Mouse (Mus musculus): Measurements from ENCODE around the gene Gde1. TPM values are rescaled to one million over a fixed set of nuclear protein-coding genes. Genes with fewer than 3 reads are reported as not detected.

Gde1 gene
- total and polyA plus RNA-seq, 2 experiments from 2014 or later: 73.2 to 164 TPM

- Histone ChIP-seq H3K27ac (ENCODE audit: low read depth) (no peak overlapping the region), H3K9me3 (replicated peaks; ENCODE audit: control insufficient read depth, low read length) (no peaks in the 10 kb centered on the region), H3K4me2 (ENCODE audit: low read depth, low read length) (no peak overlapping the region), H3K4me1 (ENCODE audit: control insufficient read depth, insufficient read depth) (no peaks in the 10 kb centered on the region), H3K4me3 (ENCODE audit: low read depth, low read length) (no peak overlapping the region), H3K9ac (replicated peaks; ENCODE audit: low read depth, low read length) (no peak overlapping the region), H3K27me3 (ENCODE audit: control insufficient read depth, insufficient read depth, low read length) (no peaks in the 10 kb centered on the region), H3K36me3 (replicated peaks; ENCODE audit: control insufficient read depth, insufficient read depth, low read length) (peaks cover 37% of the 10 kb centered on the region)
- 83% methylated on average over 3 of the region's 3 CpGs for WGBS
- TF ChIP-seq EP300 (IDR thresholded peaks at IDR 0.05; ENCODE audit: low read depth) (no peak), CTCF (IDR thresholded peaks at IDR 0.05; ENCODE audit: low read depth) (no peak)
- ATAC-seq (ENCODE audit: insufficient read depth, low read depth) (no peak), DNase-seq (ENCODE audit: low spot score) (no peak)
Observed at GRCm38 (mm10) chr7:118731781-118732180, 26.2 kb upstream of the Gde1 start.

- no peaks in the 10 kb centered on the region for H3K9me3 ChIP-seq (replicated peaks; ENCODE audit: control insufficient read depth, low read length)
- H3K36me3 ChIP-seq (replicated peaks; ENCODE audit: control insufficient read depth, insufficient read depth, low read length): peaks cover 52% of the 10 kb centered on the region
- H3K4me1 ChIP-seq (ENCODE audit: control insufficient read depth, insufficient read depth): no peaks in the 10 kb centered on the region
- no peak overlapping the region for H3K9ac ChIP-seq (replicated peaks; ENCODE audit: low read depth, low read length)
- no peaks in the 10 kb centered on the region for H3K27me3 ChIP-seq (ENCODE audit: control insufficient read depth, insufficient read depth, low read length)
- no peak overlapping the region for H3K4me3 ChIP-seq (ENCODE audit: low read depth, low read length)
- H3K27ac ChIP-seq (ENCODE audit: low read depth): no peak overlapping the region
- 85% methylated on average over 13 of the region's 13 CpGs for WGBS
- TF ChIP-seq CTCF (IDR thresholded peaks at IDR 0.05; ENCODE audit: low read depth) (no peak), EP300 (IDR thresholded peaks at IDR 0.05; ENCODE audit: low read depth) (no peak)
- no peak for DNase-seq (ENCODE audit: low spot score)
- no peak for ATAC-seq (ENCODE audit: insufficient read depth, low read depth)
- H3K4me2 ChIP-seq (ENCODE audit: low read depth, low read length): no peak overlapping the region
Observed at GRCm38 (mm10) chr7:118728846-118729587, 23.4 kb upstream of the Gde1 start.

GRCm38 (mm10) chr7:118725459-118725858 is 19.9 kb upstream of the Gde1 start:
- no peaks in the 10 kb centered on the region for H3K4me1 ChIP-seq (ENCODE audit: control insufficient read depth, insufficient read depth)
- ATAC-seq (ENCODE audit: insufficient read depth, low read depth): no peak
- WGBS: 73% methylated on average over 2 of the region's 2 CpGs

GRCm38 (mm10) chr7:118723927-118724326 is 18.3 kb upstream of the Gde1 start:
- ATAC-seq (ENCODE audit: insufficient read depth, low read depth): no peak
- Histone ChIP-seq H3K4me2 (ENCODE audit: low read depth, low read length) (no peak overlapping the region), H3K4me3 (ENCODE audit: low read depth, low read length) (no peak overlapping the region), H3K36me3 (replicated peaks; ENCODE audit: control insufficient read depth, insufficient read depth, low read length) (peaks cover 39% of the 10 kb centered on the region), H3K27ac (ENCODE audit: low read depth) (no peak overlapping the region), H3K27me3 (ENCODE audit: control insufficient read depth, insufficient read depth, low read length) (no peaks in the 10 kb centered on the region), H3K4me1 (ENCODE audit: control insufficient read depth, insufficient read depth) (no peaks in the 10 kb centered on the region), H3K9ac (replicated peaks; ENCODE audit: low read depth, low read length) (no peak overlapping the region), H3K9me3 (replicated peaks; ENCODE audit: control insufficient read depth, low read length) (no peaks in the 10 kb centered on the region)
- 88% methylated on average over 9 of the region's 9 CpGs for WGBS
- DNase-seq (ENCODE audit: low spot score): no peak
- TF ChIP-seq EP300 (IDR thresholded peaks at IDR 0.05; ENCODE audit: low read depth) (no peak), CTCF (IDR thresholded peaks at IDR 0.05; ENCODE audit: low read depth) (no peak)

More at GRCm38 (mm10) chr7:118725459-118725858, 19.9 kb upstream of the Gde1 start:
- Histone ChIP-seq H3K4me2 (ENCODE audit: low read depth, low read length) (no peak overlapping the region), H3K27ac (ENCODE audit: low read depth) (no peak overlapping the region), H3K9me3 (replicated peaks; ENCODE audit: control insufficient read depth, low read length) (no peaks in the 10 kb centered on the region), H3K36me3 (replicated peaks; ENCODE audit: control insufficient read depth, insufficient read depth, low read length) (peaks cover 47% of the 10 kb centered on the region), H3K4me3 (ENCODE audit: low read depth, low read length) (no peak overlapping the region), H3K9ac (replicated peaks; ENCODE audit: low read depth, low read length) (no peak overlapping the region), H3K27me3 (ENCODE audit: control insufficient read depth, insufficient read depth, low read length) (no peaks in the 10 kb centered on the region)
- TF ChIP-seq EP300 (IDR thresholded peaks at IDR 0.05; ENCODE audit: low read depth) (no peak), CTCF (IDR thresholded peaks at IDR 0.05; ENCODE audit: low read depth) (no peak)
- DNase-seq (ENCODE audit: low spot score): no peak

GRCm38 (mm10) chr7:118718066-118718465 is 12.5 kb upstream of the Gde1 start:
- DNase-seq (ENCODE audit: low spot score) (no peak), ATAC-seq (ENCODE audit: insufficient read depth, low read depth) (no peak)
- H3K4me3 ChIP-seq (ENCODE audit: low read depth, low read length): no peak overlapping the region
- no peak overlapping the region for H3K4me2 ChIP-seq (ENCODE audit: low read depth, low read length)
- no peaks in the 10 kb centered on the region for H3K27me3 ChIP-seq (ENCODE audit: control insufficient read depth, insufficient read depth, low read length)
- H3K4me1 ChIP-seq (ENCODE audit: control insufficient read depth, insufficient read depth): 0 out of 2 replicates have a peak, but pooled peaks cover 3% of the 10 kb centered on the region
- WGBS: 92% methylated on average over 4 of the region's 4 CpGs
- TF ChIP-seq CTCF (IDR thresholded peaks at IDR 0.05; ENCODE audit: low read depth): no peak
- TF ChIP-seq EP300 (IDR thresholded peaks at IDR 0.05; ENCODE audit: low read depth): no peak
- peaks cover 32% of the 10 kb centered on the region for H3K36me3 ChIP-seq (replicated peaks; ENCODE audit: control insufficient read depth, insufficient read depth, low read length)
- no peaks in the 10 kb centered on the region for H3K9me3 ChIP-seq (replicated peaks; ENCODE audit: control insufficient read depth, low read length)
- no peak overlapping the region for H3K27ac ChIP-seq (ENCODE audit: low read depth)
- H3K9ac ChIP-seq (replicated peaks; ENCODE audit: low read depth, low read length): no peak overlapping the region

GRCm38 (mm10) chr7:118714873-118715272 is 9.3 kb upstream of the Gde1 start:
- peaks cover 15% of the 10 kb centered on the region for H3K36me3 ChIP-seq (replicated peaks; ENCODE audit: control insufficient read depth, insufficient read depth, low read length)
- ATAC-seq (ENCODE audit: insufficient read depth, low read depth) (no peak), DNase-seq (ENCODE audit: low spot score) (no peak)
- 72% methylated on average over 1 of the region's 1 CpGs for WGBS
- H3K4me3 ChIP-seq (ENCODE audit: low read depth, low read length): no peak overlapping the region
- no peaks in the 10 kb centered on the region for H3K9me3 ChIP-seq (replicated peaks; ENCODE audit: control insufficient read depth, low read length)
- no peak overlapping the region for H3K4me2 ChIP-seq (ENCODE audit: low read depth, low read length)
- no peaks in the 10 kb centered on the region for H3K27me3 ChIP-seq (ENCODE audit: control insufficient read depth, insufficient read depth, low read length)
- H3K9ac ChIP-seq (replicated peaks; ENCODE audit: low read depth, low read length): no peak overlapping the region
- H3K4me1 ChIP-seq (ENCODE audit: control insufficient read depth, insufficient read depth): 0 out of 2 replicates have a peak, but pooled peaks cover 5% of the 10 kb centered on the region
- no peak for TF ChIP-seq CTCF (IDR thresholded peaks at IDR 0.05; ENCODE audit: low read depth)
- TF ChIP-seq EP300 (IDR thresholded peaks at IDR 0.05; ENCODE audit: low read depth): no peak
- H3K27ac ChIP-seq (ENCODE audit: low read depth): no peak overlapping the region

Data from heart, postnatal 0 days (tissue).